Mouse (Mus musculus): ENCODE measurements around the gene Cyp4f17.
"Not testable (repeated sequence)": the region's sequence is repeated elsewhere in the genome, so short reads cannot be mapped to it uniquely, and the experiment has no call there.

Cyp4f17 gene

DNA sequence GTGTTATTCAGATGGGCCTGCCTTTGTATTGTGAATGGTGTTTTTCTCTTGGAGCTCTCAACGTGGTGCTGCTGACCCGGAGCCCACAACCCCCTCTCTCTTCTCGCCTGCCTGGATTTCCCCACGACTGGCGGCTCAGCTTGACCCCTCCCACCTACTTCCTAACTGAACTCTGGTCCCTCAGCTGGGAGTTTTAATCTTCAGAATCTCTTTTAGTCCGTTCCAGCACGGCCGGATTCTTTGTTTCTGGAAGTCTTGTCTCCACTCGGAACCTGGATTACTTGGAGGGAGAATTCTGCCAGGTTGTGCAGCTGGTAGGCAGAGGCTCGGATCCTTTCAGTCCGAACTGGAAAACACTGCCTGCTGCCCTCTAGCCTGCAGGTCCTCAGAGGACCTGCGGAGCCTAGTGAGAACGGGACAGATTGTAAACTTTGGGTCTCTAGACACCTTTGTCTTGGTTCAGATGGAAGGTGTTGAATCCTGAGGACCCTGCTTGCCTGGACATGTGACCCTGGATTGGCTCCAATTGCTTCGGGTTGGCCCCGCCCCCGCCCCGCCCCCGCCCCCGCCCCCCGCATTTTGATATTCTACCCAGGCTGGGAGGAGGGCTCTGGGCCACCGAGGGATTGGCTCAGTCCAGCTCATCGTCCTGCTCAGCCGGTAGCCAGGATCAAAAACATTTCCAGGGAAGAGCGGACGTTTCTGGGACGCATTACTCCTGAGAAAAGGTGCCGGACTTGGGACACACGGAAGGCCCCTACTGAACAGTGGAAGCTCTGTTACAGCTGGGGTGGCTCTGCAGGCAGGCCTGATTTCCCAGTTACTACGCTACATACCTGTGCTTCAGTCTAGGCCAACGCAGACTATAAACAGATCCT lies at the start of gene Cyp4f17:
Cyp4f17 (plus strand) TSS at position 200 of the 878 bp plus-strand sequence.
- DNase-seq (ENCODE audit: low spot score in 2 of 2): no peak

DNA sequence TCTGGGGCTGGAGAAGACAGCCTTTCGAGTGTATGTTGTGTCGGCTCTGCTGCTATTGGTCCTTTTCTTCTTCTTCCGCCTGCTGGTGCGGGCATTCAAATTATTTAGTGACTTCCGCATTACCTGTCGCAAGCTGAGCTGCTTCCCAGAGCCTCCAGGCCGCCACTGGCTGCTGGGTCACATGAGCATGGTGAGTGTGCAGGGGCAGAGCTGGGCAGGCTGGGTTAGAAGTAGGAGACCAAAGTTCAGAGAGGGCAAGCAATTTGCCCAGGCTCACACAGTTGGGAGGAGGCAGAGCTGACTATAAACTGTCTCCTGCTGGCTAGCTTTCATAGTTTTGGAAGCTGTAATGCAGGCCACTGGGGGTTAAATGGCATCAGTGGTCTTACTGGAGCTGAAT lies 37.4 kb upstream of the Cyp4f17 start:
- no peak for DNase-seq (ENCODE audit: low spot score in 2 of 2)

DNA sequence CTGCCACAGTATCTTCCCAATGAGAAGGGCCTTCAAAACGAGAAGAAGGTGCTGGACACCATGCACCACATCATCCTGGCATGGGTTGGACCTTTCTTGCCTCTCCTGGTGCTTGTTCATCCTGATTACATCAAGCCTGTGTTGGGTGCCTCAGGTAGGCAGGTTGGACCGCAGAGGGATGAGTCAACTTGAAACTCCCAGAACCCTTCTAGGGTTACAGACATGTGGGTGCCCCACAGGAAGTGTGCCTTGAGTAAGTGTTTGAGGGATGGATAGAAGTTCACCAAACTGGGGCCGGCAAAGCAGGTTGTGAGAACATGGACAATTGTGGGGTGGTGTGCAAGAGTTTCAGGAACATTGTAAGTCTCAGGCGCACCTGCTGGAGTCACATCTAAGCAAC lies 35.1 kb upstream of the Cyp4f17 start:
- DNase-seq (ENCODE audit: low spot score in 2 of 2): no peak

DNA sequence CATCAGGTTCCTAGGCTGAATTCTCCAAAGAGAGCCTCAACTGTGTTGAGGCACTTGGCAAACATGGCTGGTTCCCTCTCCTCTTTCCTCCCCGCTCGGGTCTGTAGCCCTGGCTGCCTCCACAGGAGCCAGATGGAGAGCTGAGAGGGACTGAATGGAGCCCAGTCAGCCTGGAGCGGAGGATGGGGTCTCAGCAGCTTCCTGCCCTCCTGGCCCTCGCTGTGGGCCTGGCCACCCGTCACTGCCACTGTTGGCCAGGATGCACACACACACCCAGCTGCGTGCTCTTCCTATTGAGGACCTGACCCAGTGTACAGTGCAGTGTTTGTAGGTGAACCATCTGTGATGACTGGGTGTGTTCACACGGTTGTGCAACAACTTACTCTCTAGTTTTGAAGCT lies 33.7 kb upstream of the Cyp4f17 start:
- no peak for DNase-seq (ENCODE audit: low spot score in 2 of 2)

- DNase-seq (ENCODE audit: low spot score in 2 of 2): no peak
Measured at GRCm38 (mm10) chr17:32474954-32475560, 30.8 kb upstream of the Cyp4f17 start.

DNA sequence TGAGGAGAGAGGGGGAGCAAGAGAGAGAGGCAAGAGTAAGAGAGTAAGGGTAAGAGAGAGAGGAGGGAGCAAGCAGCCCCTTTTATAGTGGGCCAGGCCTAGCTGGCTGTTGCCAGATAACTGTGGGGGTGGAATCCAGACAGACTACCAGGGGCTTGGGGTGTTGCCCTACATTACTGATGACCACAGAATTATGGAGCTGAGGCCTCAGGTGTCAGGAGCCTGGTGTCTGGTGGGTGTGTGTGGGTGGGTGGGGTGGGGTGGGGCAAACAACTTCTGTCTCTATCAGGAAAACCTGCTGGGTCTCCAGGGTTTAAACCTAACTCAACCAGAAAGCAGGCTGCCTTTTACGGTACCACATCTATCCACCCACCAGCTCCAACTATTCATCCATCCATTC lies 28.6 kb upstream of the Cyp4f17 start:
- DNase-seq (ENCODE audit: low spot score in 2 of 2): no peak

DNA sequence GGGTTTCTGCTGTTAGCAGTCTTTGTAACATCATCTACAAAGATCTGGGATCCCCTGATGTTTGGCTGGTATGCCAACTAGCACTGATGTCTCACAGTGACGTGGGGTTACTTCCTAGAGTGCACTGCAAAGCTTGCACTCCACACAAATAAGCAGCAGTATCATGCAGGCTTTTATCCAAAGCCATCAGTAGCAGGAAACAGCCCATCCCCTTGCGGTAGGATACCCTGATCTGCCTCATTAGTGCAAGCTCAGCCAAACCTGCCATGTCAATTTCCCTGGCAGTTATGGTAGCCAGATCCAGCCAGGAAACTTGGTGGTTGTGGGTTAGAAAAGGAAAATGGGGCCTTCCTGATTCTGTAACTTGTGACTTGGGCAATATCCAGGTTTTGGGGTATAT lies 27.1 kb upstream of the Cyp4f17 start:
- DNase-seq (ENCODE audit: low spot score in 2 of 2): no peak

GRCm38 (mm10) chr17:32479554-32480506 lies 26.0 kb upstream of the Cyp4f17 start:
- DNase-seq (ENCODE audit: low spot score in 2 of 2): no peak

- DNase-seq (ENCODE audit: low spot score in 2 of 2): no peak
Measured at GRCm38 (mm10) chr17:32481766-32482165, 24.1 kb upstream of the Cyp4f17 start.

GRCm38 (mm10) chr17:32483200-32483599 lies 22.6 kb upstream of the Cyp4f17 start:
- peak; percentile 19 to 39 for DNase-seq (ENCODE audit: low spot score in 2 of 2)

DNA sequence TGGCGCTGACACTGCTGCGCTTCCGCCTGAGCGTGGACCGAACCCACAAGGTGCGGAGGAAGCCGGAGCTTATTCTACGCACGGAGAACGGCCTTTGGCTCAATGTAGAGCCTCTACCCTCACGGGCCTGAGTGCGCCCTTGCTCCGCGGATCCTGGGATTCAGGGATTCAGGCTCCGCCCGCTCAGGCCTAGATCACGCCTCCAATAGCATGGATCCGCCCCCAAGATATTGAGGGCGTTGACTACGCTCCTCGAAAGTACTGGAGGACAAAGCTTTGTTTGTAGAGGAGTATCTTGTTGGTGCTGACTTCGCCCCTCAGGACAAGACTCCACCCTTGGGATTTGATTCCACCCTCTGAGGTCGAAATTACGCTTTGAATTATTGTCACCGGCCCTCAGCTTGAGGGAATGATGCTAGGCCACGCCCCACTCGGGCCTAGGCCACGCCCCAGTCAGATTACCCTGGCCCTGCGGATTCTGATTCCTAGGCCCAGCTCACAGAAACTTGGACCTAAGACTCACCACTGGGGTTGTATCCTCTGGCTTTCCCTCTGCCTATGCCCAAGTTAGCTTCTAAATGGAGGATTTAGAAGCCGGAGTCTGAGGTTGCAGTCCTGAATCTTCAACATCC lies 13.4 kb upstream of the Cyp4f17 start:
- DNase-seq (ENCODE audit: low spot score in 2 of 2): no peak

DNA sequence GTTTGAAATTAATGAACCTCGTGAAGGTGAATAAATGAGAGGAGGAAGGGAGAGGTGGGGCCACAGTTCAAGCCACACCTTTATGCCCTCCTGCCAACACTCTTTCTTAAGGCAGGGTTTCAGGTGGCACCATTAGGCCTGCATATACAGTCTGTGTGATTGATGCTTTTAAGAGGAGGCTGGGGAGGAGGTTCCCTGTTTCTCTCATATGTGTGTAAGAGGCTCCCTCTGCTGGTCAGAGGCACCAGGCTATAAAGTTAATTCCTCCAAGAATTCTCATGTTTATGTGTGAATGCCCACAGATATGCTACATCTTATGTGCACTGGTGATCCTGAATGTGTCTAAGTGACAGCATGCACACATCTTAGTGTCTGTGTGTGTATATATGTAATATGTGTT lies 11.2 kb upstream of the Cyp4f17 start:
- peak; percentile 31 to 55 for DNase-seq (ENCODE audit: low spot score in 2 of 2)

DNA sequence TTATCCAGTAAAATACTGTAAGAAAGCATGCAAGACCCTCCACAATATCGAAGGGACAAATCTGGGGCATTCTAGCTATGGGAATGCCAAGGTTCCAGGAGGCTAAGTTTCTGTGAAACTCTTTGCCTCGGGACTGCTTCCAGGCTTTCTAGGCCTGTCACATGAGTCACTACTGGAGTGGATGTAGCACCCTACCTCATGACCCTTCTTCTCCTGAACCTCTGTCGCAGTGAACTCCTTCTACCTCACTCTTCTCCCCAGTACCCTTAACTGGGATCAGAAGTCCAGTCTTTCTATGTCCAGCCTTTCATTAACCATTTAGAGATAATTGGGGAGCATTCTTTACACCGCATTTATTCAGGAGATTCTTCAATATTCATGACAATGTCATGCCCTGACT lies 5.3 kb upstream of the Cyp4f17 start:
- DNase-seq (ENCODE audit: low spot score in 2 of 2): not testable (repeated sequence)

DNA sequence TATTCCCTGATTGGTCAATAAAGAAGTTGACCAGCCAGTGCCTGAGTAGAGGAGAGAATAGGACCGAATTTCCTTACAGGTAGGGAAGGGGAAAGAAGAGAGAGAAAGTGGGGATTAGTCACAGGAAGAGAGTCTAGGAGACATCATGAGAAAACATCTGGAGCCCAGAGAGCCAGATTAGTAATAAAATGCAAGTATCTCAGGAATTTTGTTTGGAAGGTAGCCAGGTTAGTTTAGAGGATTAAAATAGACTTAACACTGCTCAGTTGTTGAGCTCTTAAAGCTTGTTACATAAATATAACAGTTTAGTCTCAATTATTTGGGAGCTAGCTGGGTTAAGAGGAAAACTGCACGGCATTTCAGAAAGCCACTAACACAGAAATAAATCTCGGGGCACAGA lies 4.8 kb upstream of the Cyp4f17 start:
- no peak for DNase-seq (ENCODE audit: low spot score in 2 of 2)

- no peak for DNase-seq (ENCODE audit: low spot score in 2 of 2)
Measured at GRCm38 (mm10) chr17:32503111-32503510, 2.7 kb upstream of the Cyp4f17 start.

DNA sequence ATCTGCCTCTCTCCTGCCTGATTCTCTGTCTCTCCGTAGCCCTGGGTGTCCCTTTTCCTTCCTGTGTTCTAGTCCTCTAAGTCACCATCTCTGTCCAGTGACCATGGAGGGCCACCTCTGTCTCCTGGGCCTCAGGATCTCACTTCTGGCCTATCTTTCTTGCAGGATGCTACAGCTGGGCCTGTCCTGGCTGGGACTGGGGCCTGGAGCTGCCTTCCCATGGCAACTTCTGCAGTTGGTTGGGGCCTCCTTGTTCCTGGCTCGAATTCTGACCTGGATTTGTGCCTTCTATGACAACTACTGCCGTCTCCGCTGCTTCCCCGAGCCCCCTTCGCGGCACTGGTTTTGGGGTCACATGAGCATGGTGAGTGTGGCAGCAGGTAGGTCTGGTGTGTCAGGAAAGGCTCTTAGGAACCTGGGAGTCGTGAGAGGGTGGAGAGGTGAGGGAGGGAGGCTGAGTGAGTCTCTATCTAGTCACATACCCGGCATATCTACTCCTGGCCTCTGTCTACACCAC lies 937 bp downstream of the Cyp4f17 start:
- DNase-seq (ENCODE audit: low spot score in 2 of 2): no peak

GRCm38 (mm10) chr17:32516126-32516525 lies 10.3 kb downstream of the Cyp4f17 start:
- DNase-seq (ENCODE audit: low spot score in 2 of 2): no peak

DNA sequence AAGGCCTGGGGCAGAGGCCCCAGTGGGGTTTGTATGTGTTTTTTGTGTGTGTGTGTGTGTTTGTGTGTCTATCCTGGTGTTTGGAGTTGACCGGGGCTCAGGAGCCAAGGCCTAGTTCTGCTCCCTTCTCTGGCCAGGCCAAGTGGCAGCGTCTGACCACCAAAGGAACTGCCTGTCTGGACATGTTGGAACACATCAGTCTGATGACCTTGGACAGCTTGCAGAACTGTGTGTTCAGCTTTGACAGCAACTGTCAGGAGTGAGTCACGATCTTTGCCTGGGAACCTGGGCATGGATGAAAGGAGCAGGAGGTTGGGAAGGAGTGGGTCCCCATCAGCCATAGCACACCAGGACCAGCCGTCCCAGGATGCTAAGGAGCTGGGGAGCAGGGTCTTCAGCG lies 16.1 kb downstream of the Cyp4f17 start:
- no peak for DNase-seq (ENCODE audit: low spot score in 2 of 2)

DNA sequence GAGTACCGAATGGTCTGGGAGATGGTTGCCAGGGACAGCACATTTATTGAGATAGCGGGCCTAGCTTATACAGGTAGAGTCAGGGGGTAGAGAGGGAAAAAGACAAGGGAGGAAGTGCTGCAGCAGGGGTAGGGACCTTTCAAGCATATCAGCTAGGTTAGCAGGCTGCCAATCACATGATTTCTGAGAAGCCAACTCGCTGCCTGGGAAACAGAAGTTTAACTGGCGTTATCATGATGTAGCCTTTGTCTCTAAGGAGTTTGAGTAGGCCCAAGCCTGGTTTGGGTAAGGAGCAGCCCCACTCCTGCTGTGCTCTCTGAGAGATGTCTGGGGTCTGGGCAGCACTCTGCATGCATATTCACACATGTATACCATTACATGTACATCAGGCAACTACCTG lies 16.5 kb downstream of the Cyp4f17 start:
- DNase-seq (ENCODE audit: low spot score in 2 of 2): no peak

- DNase-seq (ENCODE audit: low spot score in 2 of 2): no peak
Measured at GRCm38 (mm10) chr17:32522816-32523215, 17.0 kb downstream of the Cyp4f17 start.

- no peak for DNase-seq (ENCODE audit: low spot score in 2 of 2)
Measured at GRCm38 (mm10) chr17:32523895-32524294, 18.0 kb downstream of the Cyp4f17 start.

Data from frontal cortex, postnatal 25 days (tissue).